Mouse (Mus musculus) heart, postnatal 0 days (tissue): ENCODE measurements around the gene Svs5. TPM values are rescaled to one million over a fixed set of nuclear protein-coding genes. Genes with fewer than 3 reads are reported as not detected.

Experiments used
- ATAC-seq: fragments of 200-750 bp; cut with Nextera tagmentation; 2 replicates; pipeline ENCODE4 v1.8.0; 2017; ENCODE audit warnings: low read depth, moderate number of reproducible peaks, moderate library complexity; ENCODE audit not compliant: insufficient read depth
- DNase-seq: peaks from one replicate; pipeline ENCODE4 v3.0.0-alpha.2; 2016; ENCODE audit warnings: low spot score
- H3K27ac ChIP-seq: fragments of 300-500 bp; sonication (generic); 2 replicates; pipeline ENCODE4 v1.5.1; 2014; ENCODE audit warnings: low read depth, mild to moderate bottlenecking
- H3K27me3 ChIP-seq: fragments of 300-500 bp; sonication (generic); 2 replicates; pipeline ENCODE4 v1.6.1; 2014; ENCODE audit warnings: low read length, mixed read lengths; ENCODE audit not compliant: control insufficient read depth, insufficient read depth
- H3K36me3 ChIP-seq: fragments of 300-500 bp; sonication (generic); replicated peaks from 2 replicates; pipeline ENCODE4 v1.6.1; 2014; ENCODE audit warnings: low read length, mixed read lengths; ENCODE audit not compliant: control insufficient read depth, insufficient read depth
- H3K4me1 ChIP-seq: fragments of 300-500 bp; sonication (generic); 2 replicates; pipeline ENCODE4 v1.6.1; 2014; ENCODE audit warnings: antibody characterized with exemption; ENCODE audit not compliant: control insufficient read depth, insufficient read depth
- H3K4me2 ChIP-seq: fragments of 300-500 bp; sonication (generic); 2 replicates; pipeline ENCODE4 v1.6.1; 2014; ENCODE audit warnings: low read depth, mild to moderate bottlenecking, low read length, moderate library complexity
- H3K4me3 ChIP-seq: fragments of 300-500 bp; sonication (generic); 2 replicates; pipeline ENCODE4 v1.5.1; 2014; ENCODE audit warnings: low read depth, low read length
- H3K9ac ChIP-seq: fragments of 300-500 bp; sonication (generic); replicated peaks from 2 replicates; pipeline ENCODE4 v1.6.1; 2014; ENCODE audit warnings: low read depth, low read length, mixed read lengths
- H3K9me3 ChIP-seq: fragments of 300-500 bp; sonication (generic); replicated peaks from 2 replicates; pipeline ENCODE4 v1.6.1; 2016; ENCODE audit warnings: low read length; ENCODE audit not compliant: control insufficient read depth
- CTCF ChIP-seq: IDR thresholded peaks from 2 replicates; pipeline ENCODE4 v1.5.1; 2016; ENCODE audit warnings: antibody characterized with exemption, control low read depth, low read depth
- EP300 ChIP-seq: IDR thresholded peaks from 2 replicates; pipeline ENCODE4 v1.6.1; 2016; ENCODE audit warnings: antibody characterized with exemption, low read depth
- WGBS: fragments of 180-500 bp; shearing (Covaris S2); extraction: QIAGEN DNeasy Blood & Tissue Kit; methylation state at CpG from one replicate; pipeline ENCODE4 v1.1.7; 2014; 5-methylcytosine and 5-hydroxymethylcytosine counted together
- microRNA-seq: library from miRNA; unstranded; fragments of <30 nt; microRNA quantifications from one replicate; pipeline ENCODE4, GENCODE M21; 2016
- polyA plus RNA-seq: library from polyadenylated mRNA; unstranded; fragments of >200 nt; fragmentation: Nextera tagmentation; extraction: Ambion mirVana; gene quantifications from 2 replicates; pipeline ENCODE4 v1.2.1, GENCODE M21; 2015
- total RNA-seq: library from RNA; depleted of rRNA; stranded (reverse); fragments of >200 nt; gene quantifications from 2 replicates; pipeline ENCODE4 v1.2.3, GENCODE M21; 2014; ENCODE audit warnings: low replicate concordance; rRNA removed

Svs5 gene
- total and polyA plus RNA-seq, 2 experiments from 2014 or later: not detected

DNA sequence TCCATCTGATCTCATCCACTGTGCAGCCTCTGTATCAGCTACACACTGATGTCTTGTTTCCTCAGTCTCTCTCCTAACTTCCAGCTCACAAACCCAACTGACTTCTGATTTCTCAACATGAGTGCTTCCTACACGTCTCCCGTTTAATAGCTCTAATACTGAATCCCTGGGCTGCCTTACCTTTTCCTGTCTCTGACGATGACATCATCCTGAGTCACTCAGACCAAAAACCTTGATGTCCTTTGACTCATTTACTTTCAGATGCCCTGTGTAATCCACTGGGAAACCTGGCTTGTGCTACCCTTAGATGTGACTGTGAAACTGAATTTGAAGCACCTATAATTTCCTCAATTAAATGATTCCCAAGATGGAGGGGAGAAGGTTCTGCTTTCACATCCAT, 50.4 kb downstream of the Svs5 start:
- H3K9ac ChIP-seq: no peak overlapping the region
- no peaks in the 10 kb centered on the region for H3K36me3 ChIP-seq
- H3K9me3 ChIP-seq: peaks cover 4% of the 10 kb centered on the region; the same call in 1 of the 2 replicates
- 52% methylated on average over 3 of the region's 3 CpGs for WGBS
- H3K4me2 ChIP-seq: no peak overlapping the region
- H3K27ac ChIP-seq: no peak overlapping the region
- peaks cover 10% of the 10 kb centered on the region; the same call in 1 of the 2 replicates for H3K27me3 ChIP-seq
- H3K4me3 ChIP-seq: no peak overlapping the region
- DNase-seq (no peak), ATAC-seq (no peak)
- TF ChIP-seq CTCF (no peak), EP300 (no peak)
- H3K4me1 ChIP-seq: no peaks in the 10 kb centered on the region

Small RNAs within 50 kb of the gene (microRNA-seq; reads per million reads assigned to microRNA genes)
- not detected for gene Mir7678

Other genes starting within 250 kb of the Svs5 start
- 0.23 TPM in 1 of 2 replicates, not detected in the other for gene Kcns1, start 161.6 kb upstream of the Svs5 start, total RNA-seq
- gene Kcns1, start 161.6 kb upstream of the Svs5 start, polyA plus RNA-seq: 0.04 and 0.05 TPM in 2 replicates
- gene Wfdc5, start 150.0 kb upstream of the Svs5 start, total RNA-seq: not detected in 2 replicates
- gene Wfdc5, start 150.0 kb upstream of the Svs5 start, polyA plus RNA-seq: not detected in 2 replicates
- gene Wfdc12, start 142.1 kb upstream of the Svs5 start, total RNA-seq: not detected in 2 replicates
- gene Wfdc12, start 142.1 kb upstream of the Svs5 start, polyA plus RNA-seq: not detected in 2 replicates
- gene Wfdc15a, start 132.6 kb upstream of the Svs5 start, total RNA-seq: not detected in 2 replicates
- not detected in 2 replicates for gene Wfdc15a, start 132.6 kb upstream of the Svs5 start, polyA plus RNA-seq
- gene Wfdc15b, start 111.1 kb upstream of the Svs5 start, total RNA-seq: not detected in 2 replicates
- gene Wfdc15b, start 111.1 kb upstream of the Svs5 start, polyA plus RNA-seq: not detected in 2 replicates
- gene Svs2, start 94.3 kb upstream of the Svs5 start, total RNA-seq: not detected in 2 replicates
- gene Svs2, start 94.3 kb upstream of the Svs5 start, polyA plus RNA-seq: not detected in 2 replicates
- gene Svs3b, start 76.1 kb upstream of the Svs5 start, total RNA-seq: not detected in 2 replicates
- gene Svs3b, start 76.1 kb upstream of the Svs5 start, polyA plus RNA-seq: not detected in 2 replicates
- not detected in 2 replicates for gene Svs4, start 54.3 kb upstream of the Svs5 start, total RNA-seq
- gene Svs4, start 54.3 kb upstream of the Svs5 start, polyA plus RNA-seq: not detected in 2 replicates
- not detected in 2 replicates for gene Svs3a, start 43.5 kb upstream of the Svs5 start, total RNA-seq
- not detected in 2 replicates for gene Svs3a, start 43.5 kb upstream of the Svs5 start, polyA plus RNA-seq
- not detected in 2 replicates for gene Svs6, start 16.0 kb upstream of the Svs5 start, total RNA-seq
- gene Svs6, start 16.0 kb upstream of the Svs5 start, polyA plus RNA-seq: not detected in 2 replicates
- gene Slpi, start 56.4 kb downstream of the Svs5 start, total RNA-seq: not detected in 2 replicates
- gene Slpi, start 56.4 kb downstream of the Svs5 start, polyA plus RNA-seq: 2.0 and 3.7 TPM in 2 replicates
- not detected in 2 replicates for gene Rbpjl, start 70.4 kb downstream of the Svs5 start, total RNA-seq
- gene Rbpjl, start 70.4 kb downstream of the Svs5 start, polyA plus RNA-seq: 0.04 and 0.05 TPM in 2 replicates
- 1.7 and 3.3 TPM in 2 replicates for gene Matn4, start 72.4 kb downstream of the Svs5 start, total RNA-seq
- gene Matn4, start 72.4 kb downstream of the Svs5 start, polyA plus RNA-seq: 1.1 and 1.5 TPM in 2 replicates
- 42.2 and 46.5 TPM in 2 replicates for gene Sdc4, start 111.1 kb downstream of the Svs5 start, total RNA-seq
- 30.4 and 30.7 TPM in 2 replicates for gene Sdc4, start 111.1 kb downstream of the Svs5 start, polyA plus RNA-seq
- gene Sys1, start 124.2 kb downstream of the Svs5 start, total RNA-seq: 71.8 and 87.9 TPM in 2 replicates
- 37.6 and 39.1 TPM in 2 replicates for gene Sys1, start 124.2 kb downstream of the Svs5 start, polyA plus RNA-seq
- gene Gm20458, start 128.2 kb downstream of the Svs5 start, total RNA-seq: 6.7 and 34.3 TPM in 2 replicates
- 15.4 and 15.5 TPM in 2 replicates for gene Gm20458, start 128.2 kb downstream of the Svs5 start, polyA plus RNA-seq
- not detected in 2 replicates for gene Trp53tg5, start 141.0 kb downstream of the Svs5 start, total RNA-seq
- not detected in 2 replicates for gene Trp53tg5, start 141.0 kb downstream of the Svs5 start, polyA plus RNA-seq
- 22.3 and 26.6 TPM in 2 replicates for gene Dbndd2, start 153.4 kb downstream of the Svs5 start, total RNA-seq
- 16.8 and 16.9 TPM in 2 replicates for gene Dbndd2, start 153.4 kb downstream of the Svs5 start, polyA plus RNA-seq
- 45.0 and 51.0 TPM in 2 replicates for gene Pigt, start 164.8 kb downstream of the Svs5 start, total RNA-seq
- gene Pigt, start 164.8 kb downstream of the Svs5 start, polyA plus RNA-seq: 30.9 and 32.0 TPM in 2 replicates
- 2.9 and 8.5 TPM in 2 replicates for gene Wfdc2, start 229.7 kb downstream of the Svs5 start, total RNA-seq
- 0.74 and 23.0 TPM in 2 replicates for gene Wfdc2, start 229.7 kb downstream of the Svs5 start, polyA plus RNA-seq
- not detected in 2 replicates for gene Spint3, start 240.7 kb downstream of the Svs5 start, total RNA-seq
- gene Spint3, start 240.7 kb downstream of the Svs5 start, polyA plus RNA-seq: not detected in 2 replicates